Mouse (Mus musculus) myocyte (in vitro differentiated cells): ENCODE results near the gene Ythdf2. TPM values are rescaled to one million over a fixed set of nuclear protein-coding genes. Genes with fewer than 3 reads are reported as not detected.
A peak's percentile ranks its signal among the peaks of the same experiment; 100 is the strongest.

Experiments
- H3K27me3 ChIP-seq: one replicate; pipeline ENCODE4 v1.6.1; 2011; ENCODE audit not compliant: control insufficient read depth, insufficient read depth, insufficient read length
- H3K36me3 ChIP-seq: one replicate; pipeline ENCODE4 v1.6.1; 2011; ENCODE audit not compliant: control insufficient read depth, insufficient read depth
- H3K4me2 ChIP-seq: one replicate; pipeline ENCODE4 v1.6.1; 2011; ENCODE audit warnings: low read depth, control low read depth
- H3K4me3 ChIP-seq: one replicate; pipeline ENCODE4 v1.5.1; 2011; ENCODE audit warnings: mild to moderate bottlenecking, control low read depth, moderate library complexity
- H3K79me2 ChIP-seq: one replicate; pipeline ENCODE4 v1.6.1; 2011; ENCODE audit not compliant: control insufficient read depth, insufficient read depth
- H3ac ChIP-seq: one replicate; pipeline ENCODE4 v1.6.1; 2011; ENCODE audit not compliant: control insufficient read depth, insufficient read length
- CEBPB ChIP-seq: IDR thresholded peaks from 2 replicates; pipeline ENCODE4 v1.6.1; 2011; ENCODE audit warnings: mild to moderate bottlenecking, moderate library complexity; ENCODE audit not compliant: poor library complexity, insufficient read depth, severe bottlenecking
- E2F4 ChIP-seq: IDR thresholded peaks from one replicate; pipeline ENCODE4 v1.6.1; 2011; ENCODE audit warnings: mild to moderate bottlenecking, control low read depth, moderate library complexity; ENCODE audit not compliant: insufficient read depth
- MAX ChIP-seq: IDR thresholded peaks from one replicate; pipeline ENCODE4 v1.6.1; 2011; ENCODE audit warnings: low read depth, mild to moderate bottlenecking, control low read depth
- MYOD1 ChIP-seq, 3 experiments: IDR thresholded peaks; one replicate each; pipeline ENCODE4 v1.6.1; 2011; ENCODE audit warnings: control low read depth in 2 of 3, low read depth in 2 of 3, mild to moderate bottlenecking in 2 of 3, moderate library complexity in 1 of 3; ENCODE audit not compliant: insufficient read length in 2 of 3, control insufficient read depth in 1 of 3
- MYOG ChIP-seq, 3 experiments: IDR thresholded peaks; one replicate each; pipeline ENCODE4 v1.6.1; 2011; ENCODE audit warnings: control low read depth in 2 of 3, low read depth in 2 of 3, mild to moderate bottlenecking in 2 of 3; ENCODE audit not compliant: insufficient read length in 2 of 3, control insufficient read depth in 1 of 3, insufficient read depth in 1 of 3
- POLR2A ChIP-seq: IDR thresholded peaks from one replicate; pipeline ENCODE4 v1.6.1; 2011; ENCODE audit warnings: low read depth, mild to moderate bottlenecking, control low read depth, moderate library complexity; ENCODE audit not compliant: insufficient read length
- POLR2AphosphoS2 ChIP-seq: IDR thresholded peaks from one replicate; pipeline ENCODE4 v1.6.1; 2011; ENCODE audit warnings: low read depth, control low read depth; ENCODE audit not compliant: insufficient read length
- REST ChIP-seq: IDR thresholded peaks from one replicate; pipeline ENCODE4 v1.6.1; 2011; ENCODE audit warnings: mild to moderate bottlenecking, control low read depth, moderate library complexity; ENCODE audit not compliant: insufficient read depth, insufficient read length
- SRF ChIP-seq: IDR thresholded peaks from one replicate; pipeline ENCODE4 v1.6.1; 2011; ENCODE audit warnings: low read depth; ENCODE audit not compliant: control insufficient read depth, insufficient read length
- TCF12 ChIP-seq: IDR thresholded peaks from one replicate; pipeline ENCODE4 v1.6.1; 2011; ENCODE audit warnings: mild to moderate bottlenecking, control low read depth; ENCODE audit not compliant: poor library complexity, insufficient read depth, severe bottlenecking
- TCF3 ChIP-seq: IDR thresholded peaks from one replicate; pipeline ENCODE4 v1.6.1; 2011; ENCODE audit warnings: low read depth, control low read depth; ENCODE audit not compliant: insufficient read length
- USF1 ChIP-seq: IDR thresholded peaks from one replicate; pipeline ENCODE4 v1.6.1; 2011; ENCODE audit warnings: low read depth, mild to moderate bottlenecking, control low read depth, moderate library complexity
- polyA plus RNA-seq: library from polyadenylated mRNA; unstranded; fragments of >200 nt; fragmentation: generic; extraction: Trizol; gene quantifications from one replicate; pipeline ENCODE4 v1.2.1, GENCODE M21; 2012; ENCODE audit warnings: missing spikeins

Ythdf2 gene
- polyA plus RNA-seq, 1 experiment, result 20.7 TPM

GRCm38 (mm10) chr4:132170891-132171290 lies 41.2 kb downstream of the Ythdf2 start:
- no peaks in the 10 kb centered on the region for H3K79me2 ChIP-seq
- H3K4me3 ChIP-seq, result no peak overlapping the region
- no peak overlapping the region for H3ac ChIP-seq
- H3K27me3 ChIP-seq, result no peaks in the 10 kb centered on the region
- no peak for TF ChIP-seq POLR2A
- no peak for TF ChIP-seq POLR2AphosphoS2
- no peak for TF ChIP-seq SRF
- no peak for TF ChIP-seq MYOG (IDR thresholded peaks at IDR 0.05; ENCODE audit: control insufficient read depth in 1 of 3, insufficient read depth in 1 of 3, insufficient read length in 2 of 3, low read depth in 2 of 3)
- no peak for TF ChIP-seq TCF3
- no peak for TF ChIP-seq MAX
- TF ChIP-seq E2F4, result no peak
- no peak for TF ChIP-seq CEBPB
- TF ChIP-seq MYOD1 (IDR thresholded peaks at IDR 0.05; ENCODE audit: control insufficient read depth in 1 of 3, insufficient read length in 2 of 3, low read depth in 2 of 3), result no peak
- no peak for TF ChIP-seq TCF12
- no peak for TF ChIP-seq USF1
- TF ChIP-seq REST, result no peak
- no peaks in the 10 kb centered on the region for H3K36me3 ChIP-seq
- peak overlapping the region; percentile 12 for H3K4me2 ChIP-seq

- Histone ChIP-seq H3ac (no peak overlapping the region), H3K4me3 (no peak overlapping the region), H3K4me2 (no peak overlapping the region), H3K27me3 (no peaks in the 10 kb centered on the region), H3K36me3 (no peaks in the 10 kb centered on the region), H3K79me2 (no peaks in the 10 kb centered on the region)
- TF ChIP-seq TCF3 (no peak), MYOG (IDR thresholded peaks at IDR 0.05; ENCODE audit: control insufficient read depth in 1 of 3, insufficient read depth in 1 of 3, insufficient read length in 2 of 3, low read depth in 2 of 3) (no peak), REST (no peak), E2F4 (no peak), USF1 (no peak), CEBPB (no peak), POLR2A (no peak), SRF (no peak), POLR2AphosphoS2 (no peak), TCF12 (no peak), MYOD1 (IDR thresholded peaks at IDR 0.05; ENCODE audit: control insufficient read depth in 1 of 3, insufficient read length in 2 of 3, low read depth in 2 of 3) (no peak), MAX (no peak)
These were observed 42.3 kb downstream of the Ythdf2 start for GRCm38 (mm10) chr4:132169761-132170160.

DNA sequence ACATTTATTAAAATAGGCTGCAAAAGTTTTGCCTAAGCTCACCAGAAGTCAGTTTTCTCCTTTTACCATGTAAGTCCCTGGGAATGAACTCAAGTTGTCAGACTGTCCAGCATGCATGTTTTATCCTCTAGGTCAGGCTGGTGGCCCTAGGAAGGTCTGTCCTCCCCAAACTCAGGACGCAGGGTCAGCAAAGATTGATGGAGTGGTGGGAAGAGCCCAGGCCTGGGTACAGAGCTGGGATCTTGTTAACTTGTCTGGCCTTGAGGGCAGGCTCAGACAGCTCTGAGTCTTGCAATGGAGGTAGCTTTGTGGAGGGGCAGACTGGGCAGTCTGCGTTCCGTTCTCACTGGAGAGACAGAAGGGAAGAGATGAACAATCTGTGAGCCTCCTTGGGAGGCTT lies 42.8 kb downstream of the Ythdf2 start:
- TF ChIP-seq REST (no peak), POLR2A (no peak), TCF3 (no peak)
- no peaks in the 10 kb centered on the region for H3K36me3 ChIP-seq

DNA sequence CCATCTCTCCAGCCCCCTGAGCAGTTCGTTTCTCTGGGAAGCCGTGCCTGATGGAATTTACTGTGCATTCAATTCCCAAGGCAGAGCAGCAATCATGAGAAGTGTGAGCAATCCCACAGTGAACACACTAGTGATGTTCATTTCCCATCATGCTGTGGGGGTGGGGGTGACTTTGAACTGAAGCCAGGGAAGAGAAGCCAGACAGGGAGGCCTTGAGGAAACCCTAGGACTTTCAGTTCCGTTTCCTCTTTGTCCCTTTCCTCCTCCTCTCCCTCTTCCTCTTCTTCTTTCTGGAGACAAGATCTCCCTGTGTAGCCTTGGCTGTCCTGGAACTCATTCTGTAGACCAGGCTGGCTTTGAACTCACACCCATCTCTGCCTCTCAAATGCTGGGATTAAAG lies 44.7 kb downstream of the Ythdf2 start:
- no peak overlapping the region for H3ac ChIP-seq
- H3K79me2 ChIP-seq, result no peaks in the 10 kb centered on the region
- TF ChIP-seq USF1 (no peak), E2F4 (no peak), POLR2A (no peak)
- no peak overlapping the region for H3K4me3 ChIP-seq
- H3K4me2 ChIP-seq, result peak overlapping the region; percentile 89
- no peaks in the 10 kb centered on the region for H3K27me3 ChIP-seq
- H3K36me3 ChIP-seq, result no peaks in the 10 kb centered on the region

More for the DNA sequence above, 42.8 kb downstream of the Ythdf2 start:
- Histone ChIP-seq H3K27me3 (no peaks in the 10 kb centered on the region), H3K4me2 (no peak overlapping the region), H3K4me3 (no peak overlapping the region), H3K79me2 (no peaks in the 10 kb centered on the region), H3ac (no peak overlapping the region)

DNA sequence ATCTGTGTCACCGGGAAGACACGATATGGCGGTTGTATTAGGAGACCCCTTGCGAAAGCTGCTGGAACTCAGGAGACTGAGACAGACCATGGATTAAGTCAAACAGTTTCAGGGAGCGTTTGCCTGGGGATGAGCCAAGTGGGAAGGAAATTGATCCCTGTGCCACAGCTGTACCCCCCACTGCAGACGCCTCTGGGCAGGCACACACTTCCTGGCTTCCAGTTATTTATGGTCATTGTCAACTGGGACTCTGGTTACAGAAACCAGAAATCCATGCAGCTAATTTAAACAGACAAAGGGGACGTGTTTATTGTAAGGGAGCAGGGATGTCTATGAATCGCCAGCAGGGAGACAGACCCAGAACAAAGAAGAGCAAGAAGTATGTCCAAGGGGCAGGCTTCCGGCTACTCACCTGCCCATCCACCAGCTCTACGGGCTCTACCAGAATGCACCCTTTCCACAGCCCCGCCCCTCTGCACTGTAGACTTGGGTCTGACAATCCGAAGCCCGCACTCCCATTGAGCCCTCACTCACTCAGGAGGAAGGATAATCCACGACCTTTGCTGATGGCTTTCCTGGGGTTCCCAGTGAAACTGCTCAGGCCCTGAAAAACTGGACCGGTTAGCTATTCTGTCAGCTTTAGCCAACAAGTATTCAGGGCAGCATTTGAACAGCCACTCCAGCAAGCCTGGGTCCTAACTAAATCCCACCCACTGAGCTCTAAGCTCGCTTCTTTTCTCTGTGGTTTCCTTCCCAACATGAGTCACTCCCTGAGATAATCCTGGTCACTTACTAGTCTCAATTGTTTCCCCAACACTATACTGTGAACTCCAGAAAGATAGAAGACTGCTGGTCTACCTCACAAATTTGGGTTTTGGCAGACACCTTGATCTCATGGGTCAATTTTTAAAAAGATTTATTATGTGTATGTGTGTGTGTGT lies 45.5 kb downstream of the Ythdf2 start:
- H3K36me3 ChIP-seq, result no peaks in the 10 kb centered on the region
- no peaks in the 10 kb centered on the region for H3K79me2 ChIP-seq
- no peaks in the 10 kb centered on the region for H3K27me3 ChIP-seq
- TF ChIP-seq SRF (no peak), MYOD1 (IDR thresholded peaks at IDR 0.05; ENCODE audit: control insufficient read depth in 1 of 3, insufficient read length in 2 of 3, low read depth in 2 of 3) (peak in 2 of 3 experiments; percentile 57 to 62), MYOG (IDR thresholded peaks at IDR 0.05; ENCODE audit: control insufficient read depth in 1 of 3, insufficient read depth in 1 of 3, insufficient read length in 2 of 3, low read depth in 2 of 3) (peak in 1 of 3 experiments; percentile 64), REST (no peak), E2F4 (no peak), POLR2AphosphoS2 (no peak), TCF3 (no peak), USF1 (no peak), MAX (no peak), TCF12 (no peak), POLR2A (no peak), CEBPB (no peak)
- H3K4me2 ChIP-seq, result peak overlapping the region; percentile 89
- H3K4me3 ChIP-seq, result no peak overlapping the region
- no peak overlapping the region for H3ac ChIP-seq
